Mouse (Mus musculus): ENCODE results near the gene Tmem86b.

DNA sequence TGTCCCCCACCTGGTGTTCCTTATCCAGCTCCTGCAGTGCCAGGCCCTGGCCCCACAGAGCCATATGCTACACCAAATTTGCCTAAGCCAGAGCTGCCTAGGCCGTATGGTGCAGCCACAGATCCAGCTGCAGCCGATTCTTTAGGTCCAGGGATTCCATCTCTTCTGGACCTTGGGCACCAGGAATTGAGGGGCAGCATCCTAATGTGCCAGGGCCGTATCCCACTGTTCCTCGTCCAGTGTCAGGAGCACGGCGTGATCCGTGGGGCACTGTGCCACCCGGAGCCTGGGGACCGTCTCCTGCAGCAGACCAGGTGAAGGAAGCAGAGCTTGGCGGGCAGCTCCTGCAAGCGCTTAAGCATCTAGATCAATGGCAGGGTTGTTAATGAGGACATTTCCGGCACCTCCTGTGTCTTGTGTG, 19.3 kb downstream of the Tmem86b start:
- TF ChIP-seq CTCF (IDR thresholded peaks at IDR 0.05; ENCODE audit: low read depth, low read length) (no peak), TAL1 (conservative IDR thresholded peaks at IDR 0.05; ENCODE audit: low read depth, low read length) (no peak), GATA1 (IDR thresholded peaks at IDR 0.05; ENCODE audit: borderline replicate concordance, low read length) (no peak), POLR2AphosphoS5 (IDR thresholded peaks at IDR 0.05; ENCODE audit: insufficient replicate concordance, low read depth, low read length) (no peak)
